Mouse (Mus musculus): ENCODE measurements around the gene Lsm4.

Lsm4 gene

GRCm38 (mm10) chr8:70701048-70701981 is 28.3 kb downstream of the Lsm4 start:
- no peak for DNase-seq

DNA sequence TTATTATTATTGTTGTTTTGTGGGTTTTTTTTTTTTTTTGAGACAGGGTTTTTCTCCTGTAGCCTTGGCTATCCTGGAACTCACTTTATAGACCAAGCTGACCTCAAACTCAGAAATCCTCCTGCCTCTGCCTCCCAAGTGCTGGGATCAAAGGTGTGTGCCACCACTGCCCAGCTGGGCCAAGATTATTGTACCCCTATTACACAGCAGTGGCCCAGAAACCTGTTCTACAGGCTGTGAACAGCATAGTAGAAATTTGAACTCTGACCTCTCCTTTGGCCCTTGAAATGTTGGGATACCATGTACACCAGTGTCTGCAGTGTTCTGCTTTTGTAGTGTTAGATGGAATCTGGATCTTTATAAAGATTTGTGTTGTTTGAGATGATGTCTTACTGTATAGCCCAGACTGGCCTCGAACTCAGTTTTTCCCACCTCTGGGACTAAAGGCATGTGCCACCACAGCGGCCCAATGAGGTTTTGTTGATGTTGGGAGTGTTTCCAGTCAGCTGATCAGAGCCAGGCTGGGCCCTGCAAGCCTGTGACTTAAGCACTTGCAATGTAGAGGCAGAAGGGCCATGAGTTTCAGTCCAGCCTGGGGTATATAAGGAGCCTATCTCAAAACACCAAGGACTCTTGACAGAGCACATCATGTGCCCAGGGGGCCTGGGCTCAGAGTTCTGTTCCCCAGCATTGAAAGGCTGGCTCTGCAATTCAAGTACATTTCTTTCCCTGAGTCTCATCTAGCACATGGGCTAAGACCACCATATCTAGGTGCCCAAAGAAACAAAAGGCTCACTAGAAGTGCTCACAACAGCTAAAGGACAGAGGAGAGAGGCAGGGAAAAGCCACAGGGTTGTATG is 29.2 kb downstream of the Lsm4 start:
- DNase-seq, result no peak

DNA sequence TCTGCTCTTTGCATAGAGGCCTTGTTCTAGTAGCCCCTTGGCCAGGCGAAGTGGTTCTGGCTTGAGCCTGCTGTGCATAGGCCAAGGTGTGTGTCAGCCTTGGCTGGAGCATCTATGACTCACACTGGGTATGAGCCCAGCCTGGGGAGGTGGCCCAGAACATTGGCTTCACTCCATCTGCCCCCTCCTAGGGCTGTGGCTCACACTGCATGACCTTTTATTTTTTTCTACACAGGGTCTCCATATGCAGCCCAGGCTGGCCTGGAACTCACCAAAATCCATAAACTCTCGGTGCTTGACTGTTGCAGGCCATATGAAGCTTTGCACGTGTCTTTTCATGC is 29.8 kb downstream of the Lsm4 start:
- peak; percentile 76 to 82 for DNase-seq

- no peak for DNase-seq
Observed at GRCm38 (mm10) chr8:70703287-70703686, 30.2 kb downstream of the Lsm4 start, which contains the start of gene Iqcn. Gene Iqcn, plus strand, starts transcription at chr8:70703457.

DNA sequence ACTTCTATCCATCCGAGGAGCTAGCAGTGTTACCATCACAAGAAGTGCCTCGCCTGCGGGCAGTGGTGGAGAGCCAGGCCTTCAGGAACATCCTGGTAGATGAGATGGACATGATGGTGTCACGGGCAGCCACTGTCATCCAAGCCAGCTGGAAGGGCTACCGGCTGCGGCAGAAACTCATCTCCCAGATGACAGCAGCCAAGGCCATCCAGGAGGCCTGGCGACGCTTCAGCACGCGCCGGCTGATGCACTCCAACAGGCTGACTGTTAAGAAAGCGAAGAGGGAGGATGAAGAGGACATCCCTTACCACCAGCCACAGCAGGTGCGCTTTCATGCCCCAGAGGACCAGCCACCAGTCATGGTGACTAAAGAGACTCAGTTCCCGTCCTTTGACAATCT is 35.2 kb downstream of the Lsm4 start:
- DNase-seq, result no peak

GRCm38 (mm10) chr8:70709794-70710193 is 36.7 kb downstream of the Lsm4 start:
- no peak for DNase-seq

GRCm38 (mm10) chr8:70710296-70710695 is 37.2 kb downstream of the Lsm4 start:
- no peak for DNase-seq

GRCm38 (mm10) chr8:70711041-70711440 is 38.0 kb downstream of the Lsm4 start:
- no peak for DNase-seq

GRCm38 (mm10) chr8:70713991-70714390 is 40.9 kb downstream of the Lsm4 start:
- no peak for DNase-seq

GRCm38 (mm10) chr8:70715086-70715485 is 42.0 kb downstream of the Lsm4 start:
- no peak for DNase-seq

- DNase-seq, result no peak
Observed at GRCm38 (mm10) chr8:70716521-70717400, 43.7 kb downstream of the Lsm4 start.

GRCm38 (mm10) chr8:70718297-70718696 is 45.2 kb downstream of the Lsm4 start, which contains the start of gene Gm3336:
Gene Gm3336, plus strand, starts transcription at chr8:70718543.
- DNase-seq, result peak; percentile 68 to 75

DNA sequence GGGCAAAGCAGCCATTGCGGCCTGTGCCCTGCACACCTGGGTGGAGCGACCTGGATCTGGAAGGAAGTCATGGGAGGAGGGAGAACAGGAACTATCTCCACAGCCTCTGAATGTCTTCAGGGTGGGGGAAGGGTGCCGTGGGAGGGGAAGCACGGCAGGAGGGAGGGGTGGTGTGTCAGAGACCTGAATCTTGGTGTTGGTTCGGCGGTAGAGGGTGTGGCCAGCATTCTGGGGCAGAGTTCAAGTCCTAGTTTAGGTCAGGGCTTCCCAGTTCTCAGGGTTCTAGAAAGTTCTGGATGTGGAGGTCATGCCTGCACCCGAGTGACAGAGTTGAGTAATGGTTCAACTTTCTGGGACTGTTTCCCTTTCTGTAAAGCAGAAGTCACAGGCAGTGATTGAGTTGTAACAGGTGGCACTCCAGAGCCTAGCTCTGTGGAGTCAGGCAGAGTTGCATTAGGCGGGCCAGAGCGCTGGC is 46.8 kb downstream of the Lsm4 start:
- peak; percentile 67 to 68 for DNase-seq

GRCm38 (mm10) chr8:70720739-70721138 is 47.7 kb downstream of the Lsm4 start:
- peak; percentile 77 to 81 for DNase-seq

- no peak for DNase-seq
Observed at GRCm38 (mm10) chr8:70721601-70722000, 48.6 kb downstream of the Lsm4 start.

DNA sequence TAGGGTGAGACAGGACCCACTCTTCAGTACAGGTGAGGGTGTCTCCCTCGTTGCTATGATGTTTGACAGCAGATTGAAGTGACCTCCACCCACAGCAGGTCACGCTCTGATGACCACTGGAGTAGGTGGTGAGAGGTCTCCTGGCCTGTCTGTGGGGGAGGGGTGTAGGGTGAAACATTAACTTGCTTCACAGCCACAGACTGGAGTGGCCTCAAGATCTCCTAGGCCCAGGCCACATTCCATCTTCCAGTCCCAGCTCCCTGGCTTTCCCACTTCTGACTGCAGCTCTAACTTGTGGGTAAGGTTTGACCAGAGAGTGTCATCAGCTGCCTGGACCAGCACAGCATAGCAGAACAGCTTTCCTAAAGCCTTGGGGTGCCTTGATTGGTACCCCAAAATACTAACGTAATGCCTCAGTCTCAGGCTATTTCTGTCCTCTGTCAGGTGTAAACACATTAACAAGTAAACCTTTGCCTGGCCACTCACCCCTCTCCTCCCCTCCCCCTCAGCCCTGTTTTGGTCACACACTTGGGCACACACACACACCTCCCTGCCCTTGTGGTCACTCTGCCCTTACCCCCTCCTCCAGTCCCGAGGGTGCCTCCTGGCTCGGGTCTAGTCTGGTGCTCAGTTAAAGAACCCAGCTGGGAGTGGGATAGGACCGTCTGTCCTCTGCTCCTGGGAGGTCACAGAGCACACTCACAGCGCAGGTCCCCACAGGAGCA is 50.6 kb downstream of the Lsm4 start, which contains the start of gene Pde4c:
Pde4c (plus strand) TSS at position 235 of the 725 bp plus-strand sequence.
- DNase-seq, result peak; percentile 78 to 87

GRCm38 (mm10) chr8:70724216-70724615 is 51.2 kb downstream of the Lsm4 start:
- no peak for DNase-seq

DNA sequence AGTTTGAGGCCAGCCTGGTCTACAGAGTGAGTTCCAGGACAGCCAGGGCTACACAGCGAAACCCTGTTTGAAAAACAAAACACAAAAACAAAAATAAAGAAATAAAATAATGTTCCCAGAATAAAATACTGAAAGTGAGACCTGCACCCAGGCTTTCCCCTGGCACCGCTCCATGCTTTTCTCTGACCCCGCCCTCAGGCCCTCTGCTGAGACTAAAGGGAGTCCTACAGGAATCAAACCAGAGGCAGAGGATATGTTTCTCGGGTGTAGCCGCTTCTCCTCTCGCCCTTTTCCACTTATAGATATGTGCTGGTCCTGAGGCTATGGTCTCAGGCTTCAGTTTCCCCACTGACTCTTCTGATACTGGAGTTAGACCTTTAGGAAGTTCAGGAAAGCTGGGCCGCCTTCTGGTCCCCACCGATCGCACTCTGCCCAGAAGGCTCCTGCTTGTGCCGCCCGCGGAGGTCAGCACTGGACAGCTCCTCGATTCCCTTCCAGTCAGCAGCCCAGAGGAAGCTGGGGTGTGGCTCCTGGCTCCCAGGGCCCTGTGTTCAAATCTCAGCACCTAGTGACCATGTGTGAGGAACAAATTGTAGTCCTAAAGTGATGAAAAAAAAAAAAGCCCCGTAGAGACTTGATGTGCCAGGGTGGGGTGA is 52.9 kb downstream of the Lsm4 start:
- DNase-seq, result peak in 1 of 2 experiments; percentile 52

DNA sequence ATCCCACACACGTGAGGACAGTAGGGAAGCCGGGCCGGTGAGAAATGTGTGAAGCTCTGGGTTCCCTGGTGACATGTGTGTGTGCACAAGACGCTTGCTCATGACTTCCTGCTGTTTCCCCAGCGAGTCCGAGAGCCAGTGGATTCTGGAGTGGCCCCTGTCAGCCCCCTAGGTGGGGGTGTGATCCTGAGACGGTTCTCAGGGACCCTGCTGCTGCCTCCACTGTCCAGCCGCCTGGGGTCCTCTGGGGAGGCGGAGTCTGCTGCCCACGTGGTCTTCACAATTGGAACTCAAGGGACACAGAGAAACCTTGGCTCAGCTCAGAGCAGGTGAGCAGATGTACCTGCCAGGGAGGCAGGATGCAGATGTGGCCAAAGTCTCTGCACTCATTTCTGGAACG is 53.7 kb downstream of the Lsm4 start:
- no peak for DNase-seq

Measured in lung, adult 18-20 months (tissue).